Mouse (Mus musculus) erythroblast, embryonic 14.5 days (primary cell): Measurements from ENCODE around the gene Hdgf. TPM values are rescaled to one million over a fixed set of nuclear protein-coding genes. Genes with fewer than 3 reads are reported as not detected.

ENCODE experiments used
- H3K27me3 ChIP-seq: 2 replicates; pipeline ENCODE4 v1.6.1; 2012; ENCODE audit warnings: inconsistent platforms; ENCODE audit not compliant: control insufficient read depth
- H3K36me3 ChIP-seq: 2 replicates; pipeline ENCODE4 v1.6.1; 2012; ENCODE audit warnings: mild to moderate bottlenecking, inconsistent platforms; ENCODE audit not compliant: control insufficient read depth
- H3K4me1 ChIP-seq: 2 replicates; pipeline ENCODE4 v1.6.1; 2012; ENCODE audit warnings: inconsistent platforms; ENCODE audit not compliant: control insufficient read depth
- H3K4me3 ChIP-seq: replicated peaks from 2 replicates; pipeline ENCODE3; 2012; ENCODE audit warnings: moderate library complexity, mild to moderate bottlenecking, inconsistent platforms
- H3K9me3 ChIP-seq: 2 replicates; pipeline ENCODE4 v1.6.1; 2012; ENCODE audit warnings: low read length, inconsistent platforms, mixed read lengths; ENCODE audit not compliant: control insufficient read depth
- GATA1 ChIP-seq: IDR thresholded peaks from 2 replicates; pipeline ENCODE4 v1.6.1; 2012; ENCODE audit warnings: low read length, inconsistent platforms, mixed read lengths
- TAL1 ChIP-seq: IDR thresholded peaks from 3 replicates; pipeline ENCODE4 v1.6.1; 2012; ENCODE audit warnings: low read length, inconsistent platforms, mixed read lengths
- polyA plus RNA-seq: library from polyadenylated mRNA; stranded (reverse); fragments of >175 nt; gene quantifications from 2 replicates; pipeline ENCODE4 v1.2.3, GENCODE M21; 2012

Hdgf gene
- polyA plus RNA-seq, 1 experiment, result 109 TPM

- no peaks in the 10 kb centered on the region for H3K27me3 ChIP-seq
- peaks cover 46% of the 10 kb centered on the region for H3K4me1 ChIP-seq
- peaks cover 85% of the 10 kb centered on the region for H3K36me3 ChIP-seq
- H3K4me3 ChIP-seq, result no peak overlapping the region
- no peak for TF ChIP-seq GATA1
- no peak for TF ChIP-seq TAL1
- H3K9me3 ChIP-seq, result no peaks in the 10 kb centered on the region
Measured at GRCm38 (mm10) chr3:87935201-87935600, 29.1 kb downstream of the Hdgf start.

GRCm38 (mm10) chr3:87935776-87936175, 29.7 kb downstream of the Hdgf start:
- H3K4me3 ChIP-seq, result no peak overlapping the region
- H3K4me1 ChIP-seq, result peaks cover 44% of the 10 kb centered on the region
- peaks cover 91% of the 10 kb centered on the region for H3K36me3 ChIP-seq
- H3K9me3 ChIP-seq, result no peaks in the 10 kb centered on the region
- TF ChIP-seq TAL1, result no peak
- TF ChIP-seq GATA1, result no peak
- no peaks in the 10 kb centered on the region for H3K27me3 ChIP-seq

- peaks cover 14% of the 10 kb centered on the region for H3K27me3 ChIP-seq
- TF ChIP-seq TAL1, result no peak
- no peak for TF ChIP-seq GATA1
- no peak overlapping the region for H3K4me3 ChIP-seq
- H3K4me1 ChIP-seq, result peaks cover 4% of the 10 kb centered on the region
- peaks cover 81% of the 10 kb centered on the region for H3K36me3 ChIP-seq
- H3K9me3 ChIP-seq, result no peaks in the 10 kb centered on the region
Measured at GRCm38 (mm10) chr3:87940611-87941010, 34.5 kb downstream of the Hdgf start.

GRCm38 (mm10) chr3:87942471-87942870, 36.4 kb downstream of the Hdgf start:
- H3K36me3 ChIP-seq, result peaks cover 65% of the 10 kb centered on the region
- H3K4me1 ChIP-seq, result peaks cover 2% of the 10 kb centered on the region; the same call in 1 of the 2 replicates
- H3K27me3 ChIP-seq, result peaks cover 32% of the 10 kb centered on the region
- TF ChIP-seq TAL1 (no peak), GATA1 (no peak)
- no peaks in the 10 kb centered on the region; the same call in 1 of the 2 replicates for H3K9me3 ChIP-seq
- no peak overlapping the region for H3K4me3 ChIP-seq

- peaks cover 44% of the 10 kb centered on the region for H3K27me3 ChIP-seq
- H3K36me3 ChIP-seq, result peaks cover 54% of the 10 kb centered on the region
- no peaks in the 10 kb centered on the region; the same call in 1 of the 2 replicates for H3K9me3 ChIP-seq
- H3K4me1 ChIP-seq, result peaks cover 2% of the 10 kb centered on the region
- TF ChIP-seq GATA1 (no peak), TAL1 (no peak)
- H3K4me3 ChIP-seq, result no peak overlapping the region
Measured at GRCm38 (mm10) chr3:87943586-87943985, 37.5 kb downstream of the Hdgf start.

- Histone ChIP-seq H3K27me3 (peaks cover 58% of the 10 kb centered on the region), H3K9me3 (no peaks in the 10 kb centered on the region; the same call in 1 of the 2 replicates), H3K36me3 (peaks cover 39% of the 10 kb centered on the region), H3K4me3 (no peak overlapping the region), H3K4me1 (peaks cover 2% of the 10 kb centered on the region)
- TF ChIP-seq GATA1 (no peak), TAL1 (no peak)
Measured at GRCm38 (mm10) chr3:87944838-87945600, 38.9 kb downstream of the Hdgf start.

GRCm38 (mm10) chr3:87945781-87946540, 39.8 kb downstream of the Hdgf start:
- no peaks in the 10 kb centered on the region; the same call in 1 of the 2 replicates for H3K9me3 ChIP-seq
- no peak overlapping the region for H3K4me3 ChIP-seq
- H3K27me3 ChIP-seq, result peaks cover 67% of the 10 kb centered on the region
- H3K4me1 ChIP-seq, result peaks cover 2% of the 10 kb centered on the region
- no peak for TF ChIP-seq GATA1
- TF ChIP-seq TAL1, result no peak
- H3K36me3 ChIP-seq, result peaks cover 31% of the 10 kb centered on the region

GRCm38 (mm10) chr3:87946541-87946860, 40.4 kb downstream of the Hdgf start:
- no peak overlapping the region for H3K4me3 ChIP-seq
- peaks cover 2% of the 10 kb centered on the region for H3K4me1 ChIP-seq
- TF ChIP-seq GATA1, result no peak
- TF ChIP-seq TAL1, result no peak
- peaks cover 25% of the 10 kb centered on the region for H3K36me3 ChIP-seq
- H3K9me3 ChIP-seq, result no peaks in the 10 kb centered on the region; the same call in 1 of the 2 replicates
- H3K27me3 ChIP-seq, result peaks cover 73% of the 10 kb centered on the region
